Mouse (Mus musculus) thymus, postnatal 10 days (tissue): Measurements from ENCODE around the gene Plekhm3.
A peak's percentile ranks its signal among the peaks of the same experiment; 100 is the strongest.

Source experiments
- DNase-seq, 2 experiments: peaks; one replicate each; pipeline ENCODE4 v3.0.0; 2021; ENCODE audit warnings: low spot score in 2 of 2

Gene Plekhm3

DNA sequence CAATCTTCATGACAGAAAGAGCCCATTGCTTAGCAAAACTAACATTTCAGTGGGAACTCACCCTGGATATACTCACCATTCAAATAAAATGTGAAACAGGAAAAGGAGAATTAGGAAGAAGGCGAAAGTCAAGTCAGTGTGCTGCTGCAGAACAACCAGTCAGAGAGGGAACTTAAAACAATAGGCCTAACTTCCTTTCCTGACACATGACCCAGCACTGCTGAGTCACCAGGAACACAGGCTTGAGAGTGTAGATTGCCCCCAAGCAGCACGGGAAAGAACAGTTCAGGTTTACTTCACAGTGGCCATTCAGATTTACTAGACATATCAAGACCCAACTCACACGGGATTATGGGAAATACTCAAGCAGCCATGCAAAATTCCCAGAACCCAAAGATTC, 80.3 kb downstream of the Plekhm3 start:
- no peak for DNase-seq

DNA sequence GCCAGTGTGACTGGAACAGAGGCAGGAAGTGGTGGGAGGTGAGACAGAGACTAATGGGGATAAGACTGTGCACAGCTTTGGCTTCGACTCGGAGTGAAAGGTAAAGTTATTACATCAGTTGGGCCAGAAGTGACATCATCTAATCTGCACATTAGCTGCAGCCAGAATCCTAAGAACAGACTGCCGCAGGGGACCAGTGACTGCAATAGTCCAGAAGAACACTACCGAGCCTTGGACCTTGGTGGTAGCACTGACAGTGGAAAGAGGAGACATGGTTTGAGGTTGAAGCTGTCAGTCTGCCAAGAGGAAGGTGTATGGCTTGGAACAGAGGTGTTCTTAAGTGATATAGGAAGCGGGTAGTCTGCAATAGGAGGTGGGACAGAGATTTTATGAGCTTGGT, 80.9 kb downstream of the Plekhm3 start:
- no peak for DNase-seq

DNA sequence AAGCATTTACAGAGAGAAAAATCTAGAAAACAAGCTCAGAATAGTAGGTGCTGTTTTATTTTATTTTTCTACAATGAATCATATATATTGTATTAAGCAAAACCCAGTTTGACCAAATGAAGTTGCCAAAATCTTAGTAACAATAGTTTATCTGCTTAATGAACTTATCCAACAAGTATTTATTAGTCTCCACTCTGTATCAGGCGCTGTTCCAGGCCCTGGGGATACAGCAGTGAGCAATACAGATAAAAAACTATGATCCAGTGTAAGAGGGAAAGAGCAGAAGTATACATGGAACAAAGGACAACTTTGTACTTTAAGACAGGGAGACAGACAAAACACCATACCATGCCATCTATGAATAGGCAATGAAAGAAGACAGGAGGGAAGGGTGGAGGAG, 81.5 kb downstream of the Plekhm3 start:
- DNase-seq, result no peak

DNA sequence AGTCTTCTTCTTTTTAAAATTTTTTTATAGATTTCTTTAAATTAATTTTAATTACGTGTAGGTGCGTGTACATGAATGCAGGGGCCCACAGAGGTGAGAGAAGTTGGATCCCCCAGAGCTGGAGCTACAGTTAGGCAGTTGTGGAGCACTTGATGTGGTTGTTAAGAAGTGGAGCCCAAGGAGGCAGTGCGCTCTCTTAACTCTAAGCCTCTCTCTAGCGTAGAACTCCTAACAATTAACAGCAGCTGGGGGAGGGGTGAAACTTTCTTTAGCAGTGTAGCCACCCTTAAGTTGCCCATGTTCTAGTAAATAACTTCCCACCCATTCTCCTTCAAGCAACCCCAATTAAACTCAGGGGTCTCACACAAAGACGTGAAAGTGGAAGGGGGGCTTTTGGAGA, 84.7 kb downstream of the Plekhm3 start:
- peak; percentile 31 to 32 for DNase-seq

DNA sequence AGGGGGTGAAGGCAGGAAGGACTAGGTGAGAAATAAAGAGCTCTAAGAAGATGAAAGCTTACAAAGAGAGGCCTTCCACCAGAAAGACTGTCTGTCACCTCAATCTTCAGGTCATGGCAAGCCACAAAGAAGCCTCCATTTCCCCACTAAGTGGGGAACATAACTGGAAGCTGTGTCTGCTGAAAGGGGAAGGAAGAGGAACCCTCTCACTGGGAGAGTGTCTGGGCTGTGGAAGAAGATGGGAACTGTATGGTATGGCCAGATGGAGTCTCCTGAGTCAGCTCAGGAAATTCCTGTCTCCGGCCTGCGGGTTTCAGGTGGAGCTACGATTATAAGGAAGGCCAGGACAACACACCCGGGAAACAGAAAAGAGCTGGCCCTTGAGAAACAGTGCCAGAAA, 88.9 kb downstream of the Plekhm3 start:
- DNase-seq, result no peak

DNA sequence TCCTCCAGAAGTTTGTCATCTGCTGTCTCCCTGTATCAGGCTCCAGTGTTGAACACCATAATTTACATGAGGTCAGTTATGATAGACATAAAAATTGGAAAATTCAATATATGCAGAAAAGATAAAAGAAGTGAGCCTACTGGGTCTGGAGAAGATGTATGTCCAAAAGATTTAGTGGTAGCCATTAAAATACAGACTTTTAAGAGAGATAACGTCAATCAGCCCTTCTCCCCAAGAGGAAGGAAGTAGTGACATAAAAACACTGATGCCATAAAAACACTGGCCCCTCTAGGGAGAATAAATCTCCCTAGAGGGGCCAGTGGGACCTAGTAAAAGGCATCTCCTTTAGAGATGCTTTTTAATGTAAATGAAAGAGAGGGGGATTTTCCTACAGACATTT, 90.5 kb downstream of the Plekhm3 start:
- DNase-seq, result no peak

DNA sequence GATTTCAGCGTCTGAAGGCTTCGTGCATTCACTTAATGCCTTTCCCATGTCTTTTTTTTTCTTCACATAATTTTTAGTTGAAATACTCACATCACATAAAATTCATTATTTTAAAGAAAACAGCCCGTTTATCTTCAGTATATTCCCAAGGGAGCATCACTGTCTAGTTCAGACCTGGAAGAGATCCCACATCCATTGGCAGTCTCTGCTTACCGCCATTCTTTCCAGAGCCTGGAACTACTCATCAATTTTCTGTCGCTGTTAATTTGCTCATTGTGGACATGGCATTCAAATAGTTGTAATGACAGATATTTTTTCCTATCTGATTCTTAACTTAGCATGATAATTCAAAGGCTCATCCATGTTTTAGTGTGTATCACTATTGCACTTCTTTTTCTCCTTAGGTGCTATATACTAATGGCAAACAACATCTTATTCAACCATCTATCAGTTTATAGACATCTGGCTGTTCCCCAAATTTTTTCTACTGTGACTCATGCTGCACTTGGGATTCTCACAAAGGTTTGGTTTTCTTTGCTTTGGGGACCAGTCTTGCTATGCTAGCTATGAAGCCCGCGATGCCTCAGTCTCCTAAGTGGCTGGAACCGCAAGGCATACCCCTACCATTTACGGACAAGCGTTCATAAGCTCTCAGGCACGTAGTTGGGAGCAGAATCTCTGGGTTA, 96.2 kb downstream of the Plekhm3 start:
- no peak for DNase-seq

DNA sequence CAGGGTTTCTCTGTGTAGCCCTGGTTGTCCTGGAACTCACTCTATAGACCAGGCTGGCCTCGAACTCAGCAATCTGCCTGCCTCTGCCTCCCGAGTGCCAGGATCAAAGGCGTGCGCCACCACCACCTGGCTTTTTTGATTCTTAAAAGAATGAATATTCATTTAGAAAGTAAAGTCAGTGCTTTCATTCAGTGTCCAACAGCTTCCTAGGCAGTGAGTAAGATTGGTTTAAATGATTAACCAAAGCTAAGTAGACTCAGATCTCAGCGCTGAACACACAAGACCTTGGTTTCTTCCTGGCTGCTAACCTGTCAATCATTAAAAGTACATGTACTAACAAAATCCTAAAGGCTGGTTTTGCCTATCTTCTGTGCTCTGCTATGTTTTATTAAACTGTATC, 96.8 kb downstream of the Plekhm3 start:
- no peak for DNase-seq

DNA sequence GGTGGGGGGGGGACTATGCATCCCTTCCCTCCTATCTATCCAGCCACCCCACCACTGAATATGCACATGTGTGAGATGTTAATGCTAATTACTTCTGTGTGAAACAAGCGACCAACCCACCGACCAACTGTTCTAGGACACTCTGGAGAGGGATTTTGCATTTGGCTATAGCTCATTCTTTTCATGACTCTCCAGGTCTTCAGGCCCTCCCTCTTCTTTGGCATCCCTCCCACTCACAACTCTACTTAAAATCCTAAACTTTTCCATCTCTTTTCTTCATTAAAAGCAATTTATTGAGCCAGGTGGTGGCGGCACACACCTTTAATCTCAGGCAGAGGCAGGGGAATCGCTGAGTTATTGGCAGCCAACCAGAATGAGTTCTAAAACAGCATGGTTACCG, 101.8 kb downstream of the Plekhm3 start:
- DNase-seq, result no peak

DNA sequence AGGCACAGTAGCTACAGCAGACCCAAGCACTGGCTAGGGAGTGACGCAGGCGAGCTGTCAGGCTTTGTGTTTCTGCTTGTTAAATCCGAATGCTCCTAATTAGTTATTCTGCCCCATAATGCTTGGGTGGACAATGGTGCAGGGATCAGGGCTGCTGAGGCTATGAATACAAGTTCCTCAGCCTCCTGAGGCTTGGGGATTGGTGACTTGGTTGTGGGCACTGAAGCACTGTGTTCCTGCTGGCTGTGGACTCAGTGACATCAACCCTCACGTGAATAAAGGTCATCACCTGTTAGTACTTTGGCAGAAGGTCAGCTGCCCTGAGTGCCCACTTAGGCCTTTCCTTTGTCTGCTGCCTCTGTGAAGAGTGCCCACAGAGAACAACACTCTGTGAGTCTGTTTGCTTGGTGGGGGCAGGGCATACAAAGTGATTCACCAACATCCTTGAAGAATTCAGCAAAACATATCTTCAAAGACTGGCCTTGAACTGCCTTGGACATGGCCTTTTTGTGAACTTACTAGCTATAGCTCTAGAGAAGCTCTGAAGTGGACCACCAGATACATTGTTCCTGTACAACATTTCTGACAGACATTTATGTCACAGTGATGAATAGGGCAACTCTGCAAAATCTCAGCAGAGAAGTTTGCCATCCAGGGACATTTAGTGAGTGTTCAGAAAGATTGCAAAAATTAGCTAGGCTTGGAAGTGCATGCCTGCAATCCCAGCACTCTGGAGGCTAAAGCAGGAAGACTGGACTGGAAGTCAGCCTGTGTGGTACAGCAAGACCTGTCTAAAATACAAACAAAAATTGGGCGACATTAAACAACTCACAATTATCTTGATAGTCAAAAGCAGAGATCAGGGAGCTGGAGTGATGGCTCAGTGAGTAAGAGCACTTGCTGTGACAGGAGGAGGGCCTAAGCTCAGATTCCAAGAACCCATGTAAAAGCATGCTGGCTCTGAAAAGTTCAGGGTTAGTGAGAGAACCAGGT, 102.6 kb downstream of the Plekhm3 start:
- DNase-seq, result no peak

DNA sequence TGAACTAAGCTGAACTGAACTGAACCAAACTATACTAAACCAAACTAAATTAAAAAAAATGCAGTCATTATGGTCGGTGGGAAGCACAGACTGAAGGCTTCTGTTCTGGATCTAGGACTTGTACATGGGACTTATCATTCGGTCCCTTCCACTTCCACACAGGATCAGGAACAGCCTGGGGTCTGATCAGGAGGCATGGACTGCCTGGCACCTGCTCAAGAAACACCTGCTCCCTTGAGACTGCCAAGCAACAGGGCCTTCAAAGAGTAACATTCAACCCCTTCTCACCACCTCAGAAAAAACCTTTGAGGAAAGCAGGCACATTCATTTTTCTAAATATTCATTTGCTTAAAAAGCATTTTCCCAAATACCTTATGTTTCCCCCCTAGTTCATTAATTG, 103.4 kb downstream of the Plekhm3 start:
- no peak for DNase-seq

DNA sequence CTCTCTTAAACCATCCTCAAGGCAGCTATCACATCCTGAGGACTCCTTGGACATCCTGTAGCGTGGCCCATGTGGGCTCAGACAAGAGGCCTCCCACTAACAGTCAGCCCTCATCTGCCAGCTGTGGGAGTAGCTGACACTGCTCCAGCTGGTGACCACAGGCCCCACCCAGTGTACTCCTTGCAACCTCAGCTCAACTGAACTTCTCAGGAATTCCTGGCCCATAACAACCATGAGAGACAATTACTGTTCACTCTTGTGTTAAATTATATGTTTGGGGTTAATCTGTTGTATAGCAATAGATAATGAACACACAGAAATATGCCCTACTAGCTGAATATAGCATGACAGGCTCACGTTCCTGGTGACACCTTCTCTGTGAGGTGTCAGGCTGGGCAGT, 104.4 kb downstream of the Plekhm3 start:
- no peak for DNase-seq

DNA sequence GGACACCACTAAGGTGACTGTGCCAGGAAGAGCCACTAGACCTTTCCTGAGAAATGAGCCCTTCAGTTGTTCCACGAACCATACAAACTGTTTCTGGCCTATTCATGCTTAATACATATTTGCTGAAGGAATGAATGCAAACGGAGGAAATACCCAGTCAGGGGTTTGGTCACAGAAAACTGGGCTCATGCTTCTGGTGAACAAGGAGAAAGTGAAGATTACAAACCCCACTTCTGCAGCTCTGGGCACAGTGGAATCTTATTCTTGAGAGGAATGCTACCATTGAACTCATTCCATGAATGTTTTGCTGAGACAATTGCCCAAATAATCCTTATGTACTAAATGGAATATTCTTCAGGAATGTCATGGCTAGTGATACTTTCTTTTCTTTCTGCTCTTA, 106.3 kb downstream of the Plekhm3 start:
- DNase-seq, result no peak

DNA sequence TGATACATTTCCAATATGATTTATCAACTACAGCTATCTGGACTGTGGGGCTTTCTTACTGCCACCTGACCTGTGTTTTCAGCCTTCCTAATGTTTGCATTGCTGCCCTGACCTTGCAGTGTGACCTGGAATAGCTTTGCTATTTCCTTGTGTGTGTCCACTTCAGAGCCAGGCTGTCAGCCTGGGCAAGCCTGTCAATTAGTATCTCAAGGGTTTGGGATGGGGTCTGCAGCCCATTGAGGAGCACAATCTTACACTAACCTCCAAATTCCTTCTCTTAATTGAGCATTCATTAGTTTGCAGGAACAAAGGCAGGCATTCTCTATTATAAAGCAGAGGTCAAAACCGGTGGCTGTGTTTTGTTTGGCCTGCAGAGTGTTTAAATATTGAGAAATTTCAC, 107.6 kb downstream of the Plekhm3 start:
- no peak for DNase-seq

DNA sequence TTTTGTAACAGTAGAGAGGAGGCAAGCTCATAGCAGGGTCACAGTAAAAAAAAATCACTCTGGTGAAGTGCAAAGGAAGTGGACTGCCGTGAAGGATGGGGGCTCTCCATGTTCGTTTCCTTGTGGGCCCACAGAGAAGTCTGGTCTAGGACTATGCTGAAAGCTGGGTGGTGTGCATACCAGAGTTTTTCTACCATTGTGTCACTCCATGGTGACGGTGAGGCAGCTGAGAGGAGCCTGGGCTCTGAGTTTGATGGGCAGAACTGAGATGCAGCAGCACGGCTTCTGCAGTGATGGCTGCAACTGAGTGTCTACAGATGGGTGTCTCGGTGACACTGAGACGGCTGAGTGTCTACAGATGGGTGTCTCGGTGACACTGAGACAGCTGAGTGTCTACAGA, 108.5 kb downstream of the Plekhm3 start:
- no peak for DNase-seq

DNA sequence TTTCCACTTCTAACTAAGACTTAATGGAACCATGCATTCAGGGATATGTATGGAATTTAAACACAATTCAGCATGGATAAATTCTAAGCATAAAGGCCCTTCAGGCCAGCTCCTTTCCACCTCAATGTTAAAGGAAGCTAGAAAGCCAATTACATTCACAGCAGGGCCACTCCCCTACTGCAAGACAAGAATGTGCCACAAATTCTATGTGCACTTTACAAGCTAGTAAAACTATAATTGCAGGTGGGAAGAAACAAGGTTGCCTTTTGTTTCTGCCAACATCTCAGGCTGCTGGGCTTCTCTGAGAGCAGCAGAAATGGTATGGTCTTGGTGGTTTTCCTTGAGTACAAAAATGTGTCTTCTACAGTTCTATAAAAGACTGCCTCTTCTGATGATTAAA, 109.1 kb downstream of the Plekhm3 start:
- no peak for DNase-seq

DNA sequence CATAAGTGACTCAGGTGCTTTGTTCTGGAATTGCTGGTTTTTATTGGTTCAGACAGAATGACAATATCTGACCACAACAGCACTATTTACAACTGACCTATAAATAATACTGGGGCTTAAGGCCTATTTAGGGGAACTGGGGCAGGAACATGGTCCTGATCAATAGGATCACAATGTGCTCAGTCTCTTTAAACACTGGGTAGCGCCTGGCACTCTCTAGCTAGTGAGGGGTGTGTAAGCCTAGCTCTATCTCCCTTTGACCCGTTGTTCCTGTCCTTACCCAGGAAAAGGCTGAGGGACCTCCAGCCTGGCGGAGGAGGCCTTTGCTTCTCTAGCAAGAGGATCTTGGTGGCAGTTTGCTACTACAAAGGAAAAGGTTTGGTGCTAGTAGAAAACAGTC, 111.6 kb downstream of the Plekhm3 start:
- DNase-seq, result no peak

DNA sequence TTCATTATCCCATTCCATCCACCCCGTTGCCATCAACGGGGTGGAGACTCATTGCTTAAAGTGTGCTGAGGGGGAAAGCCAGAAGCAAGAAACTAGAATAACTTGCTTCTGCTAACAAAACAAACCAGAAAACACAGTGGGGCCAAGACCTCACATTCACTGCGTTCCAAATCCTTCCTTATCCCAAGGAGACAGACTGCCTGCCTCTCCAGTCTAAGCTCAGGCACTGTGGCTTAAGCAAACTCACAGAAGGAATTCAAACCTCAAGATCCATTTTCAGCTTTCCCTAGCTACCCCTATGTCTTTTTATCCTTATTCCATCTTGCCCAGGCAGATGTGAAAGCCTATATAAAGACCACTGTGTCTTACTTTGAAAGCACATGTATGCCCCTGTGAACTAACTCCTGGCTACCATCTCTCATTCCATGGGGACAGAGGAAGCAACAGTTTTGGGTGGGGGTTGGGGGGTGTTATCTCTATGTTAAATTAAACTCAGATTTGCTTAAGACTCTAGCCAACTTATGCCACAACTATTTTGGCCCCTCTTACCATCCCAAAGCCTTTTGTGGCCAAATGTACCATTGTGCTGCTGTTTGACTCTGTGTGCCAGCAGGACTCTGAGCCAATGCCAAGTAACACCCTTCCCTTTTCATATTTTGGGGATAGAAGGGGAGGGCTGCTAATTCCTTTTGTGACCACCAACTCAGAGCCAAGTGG, 112.6 kb downstream of the Plekhm3 start:
- DNase-seq, result no peak

DNA sequence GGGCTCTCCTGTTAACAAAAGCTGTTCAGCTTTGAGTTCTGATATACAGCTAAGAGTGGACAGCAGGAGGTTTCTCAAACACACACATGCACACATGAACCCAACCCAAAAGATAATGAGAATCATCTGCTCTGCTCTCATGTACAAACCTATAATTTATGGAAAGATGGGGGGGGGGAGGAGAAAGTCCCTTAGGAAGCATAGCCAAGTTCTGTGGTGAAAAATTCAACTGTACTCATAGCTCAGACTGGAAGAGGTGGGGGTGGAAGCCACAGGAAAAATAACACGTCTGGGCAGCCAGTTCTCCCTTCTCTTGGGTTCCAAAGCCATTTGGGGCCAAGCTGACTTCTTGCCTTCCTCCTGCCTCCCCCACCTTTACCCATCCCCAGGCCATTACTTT, 115.7 kb downstream of the Plekhm3 start:
- no peak for DNase-seq

DNA sequence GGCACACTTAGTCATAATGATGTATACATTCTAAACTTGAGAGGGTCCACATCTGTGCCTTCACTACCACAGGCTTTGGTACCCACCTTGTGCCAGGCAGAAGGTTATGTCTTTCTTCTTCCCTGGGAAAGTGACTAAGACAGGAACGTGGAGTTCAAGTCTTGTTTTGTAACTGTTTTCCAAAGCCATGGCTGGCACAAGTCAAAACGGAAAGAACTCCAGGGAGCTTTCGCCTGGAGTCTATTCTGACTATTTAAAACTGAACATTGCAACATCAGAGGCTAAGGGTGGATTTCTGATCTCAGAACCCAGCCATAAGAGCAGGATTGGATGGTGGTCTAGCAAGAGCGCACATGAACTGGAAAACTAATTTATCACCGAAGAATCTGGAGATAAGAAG, 120.0 kb downstream of the Plekhm3 start:
- no peak for DNase-seq

DNA sequence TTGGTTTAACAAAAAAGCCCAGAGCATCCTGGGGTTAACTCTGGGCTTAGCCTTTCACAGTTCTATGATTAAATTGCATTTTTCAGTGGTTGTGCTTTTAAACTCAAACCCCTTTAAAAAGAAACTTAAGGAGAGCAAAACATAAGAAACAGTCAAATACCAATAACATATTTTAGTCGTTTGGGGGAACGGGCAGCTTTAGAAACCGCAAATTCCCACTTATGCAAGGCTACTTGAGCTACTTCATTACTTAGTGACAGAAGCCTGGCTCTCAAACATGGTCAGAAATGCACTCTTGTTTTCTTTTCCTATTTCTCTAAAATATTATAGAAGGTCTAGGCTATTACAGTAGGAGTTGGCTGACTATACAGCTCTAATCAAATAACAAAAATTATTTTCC, 120.5 kb downstream of the Plekhm3 start:
- DNase-seq, result no peak

DNA sequence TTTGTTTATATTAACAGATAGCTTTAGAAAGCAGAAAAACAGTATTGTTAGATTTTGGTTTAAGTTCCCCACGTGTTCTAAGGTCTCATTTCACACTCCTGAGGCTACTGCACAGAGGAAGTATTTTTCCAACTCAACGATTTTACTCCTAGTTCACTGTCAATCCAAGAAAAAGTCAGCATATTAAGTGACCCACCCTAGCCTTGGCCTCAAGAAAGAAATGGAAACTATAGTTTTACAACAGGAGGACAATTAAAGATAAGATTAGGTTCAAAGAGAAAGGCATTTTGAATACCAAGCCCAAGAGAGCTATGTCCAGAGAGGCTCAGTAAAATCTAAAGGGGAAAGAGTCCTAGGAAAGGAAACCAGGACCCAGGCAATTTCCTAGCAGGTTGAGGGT, 125.1 kb downstream of the Plekhm3 start:
- DNase-seq, result no peak

DNA sequence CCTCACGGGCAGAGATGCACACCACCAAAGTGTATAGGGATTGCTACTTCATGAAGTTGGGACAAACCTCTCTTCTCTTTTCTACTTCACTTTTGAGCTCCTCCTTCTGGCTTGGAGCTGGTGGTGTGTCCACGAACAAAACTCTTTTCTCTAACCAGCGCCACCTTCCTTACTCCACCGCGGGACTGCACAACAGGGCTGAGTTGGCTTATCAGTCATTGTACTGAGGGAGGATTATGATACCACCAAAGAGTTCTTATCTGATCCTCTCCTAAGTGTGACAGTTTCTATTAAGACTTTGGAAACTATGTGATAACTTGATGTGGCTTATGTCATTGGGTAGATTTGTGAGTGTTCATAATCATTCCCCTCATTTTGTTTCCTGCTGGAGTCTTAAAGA, 129.2 kb downstream of the Plekhm3 start:
- DNase-seq, result no peak
